Mouse (Mus musculus) intestine, postnatal 0 days (tissue): ENCODE measurements around the gene Tmem274. TPM values are rescaled to one million over a fixed set of nuclear protein-coding genes. Genes with fewer than 3 reads are reported as not detected.

Experiments used
- ATAC-seq: fragments of 200-750 bp; cut with Nextera tagmentation; 2 replicates; pipeline ENCODE4 v1.8.0; 2017; ENCODE audit warnings: mild to moderate bottlenecking, moderate TSS enrichment, moderate library complexity
- H3K27ac ChIP-seq: fragments of 300-500 bp; sonication (generic); 2 replicates; pipeline ENCODE4 v1.5.1; 2014; ENCODE audit warnings: mild to moderate bottlenecking, low read depth, low read length, moderate library complexity
- H3K27me3 ChIP-seq: fragments of 300-500 bp; sonication (generic); replicated peaks from 2 replicates; pipeline ENCODE4 v1.6.1; 2014; ENCODE audit warnings: low read length, mixed read lengths; ENCODE audit not compliant: control insufficient read depth, insufficient read depth
- H3K36me3 ChIP-seq: fragments of 300-500 bp; sonication (generic); 2 replicates; pipeline ENCODE4 v1.6.1; 2014; ENCODE audit warnings: mild to moderate bottlenecking, moderate library complexity; ENCODE audit not compliant: control insufficient read depth, insufficient read depth
- H3K4me1 ChIP-seq: fragments of 300-500 bp; sonication (generic); replicated peaks from 2 replicates; pipeline ENCODE4 v1.6.1; 2014; ENCODE audit warnings: antibody characterized with exemption, low read length, mixed read lengths; ENCODE audit not compliant: control insufficient read depth, insufficient read depth
- H3K4me2 ChIP-seq: fragments of 300-500 bp; sonication (generic); replicated peaks from 2 replicates; pipeline ENCODE4 v1.6.1; 2014; ENCODE audit warnings: low read depth, mild to moderate bottlenecking, moderate library complexity
- H3K4me3 ChIP-seq: fragments of 300-500 bp; sonication (generic); 2 replicates; pipeline ENCODE4 v1.5.1; 2014; ENCODE audit warnings: low read depth, low read length
- H3K9ac ChIP-seq: fragments of 300-500 bp; sonication (generic); 2 replicates; pipeline ENCODE4 v1.6.1; 2014; ENCODE audit warnings: mild to moderate bottlenecking, low read depth, low read length
- H3K9me3 ChIP-seq: fragments of 300-500 bp; sonication (generic); 2 replicates; pipeline ENCODE4 v1.6.1; 2016; ENCODE audit warnings: mixed run types; ENCODE audit not compliant: control insufficient read depth
- CTCF ChIP-seq: sonication (generic); IDR thresholded peaks from 2 replicates; pipeline ENCODE4 v1.5.1; 2016; ENCODE audit warnings: low read depth, mild to moderate bottlenecking, control low read depth, antibody characterized with exemption, moderate library complexity
- WGBS: fragments of 180-500 bp; shearing (Covaris S2); extraction: QIAGEN DNeasy Blood & Tissue Kit; methylation state at CpG from one replicate; pipeline ENCODE4 v1.1.7; 2014; 5-methylcytosine and 5-hydroxymethylcytosine counted together
- polyA plus RNA-seq: library from polyadenylated mRNA; unstranded; fragments of >200 nt; fragmentation: Nextera tagmentation; extraction: Ambion mirVana; gene quantifications from 2 replicates; pipeline ENCODE4 v1.2.1, GENCODE M21; 2015

Gene Tmem274
- polyA plus RNA-seq, 1 experiment from 2014 or later = not detected

DNA sequence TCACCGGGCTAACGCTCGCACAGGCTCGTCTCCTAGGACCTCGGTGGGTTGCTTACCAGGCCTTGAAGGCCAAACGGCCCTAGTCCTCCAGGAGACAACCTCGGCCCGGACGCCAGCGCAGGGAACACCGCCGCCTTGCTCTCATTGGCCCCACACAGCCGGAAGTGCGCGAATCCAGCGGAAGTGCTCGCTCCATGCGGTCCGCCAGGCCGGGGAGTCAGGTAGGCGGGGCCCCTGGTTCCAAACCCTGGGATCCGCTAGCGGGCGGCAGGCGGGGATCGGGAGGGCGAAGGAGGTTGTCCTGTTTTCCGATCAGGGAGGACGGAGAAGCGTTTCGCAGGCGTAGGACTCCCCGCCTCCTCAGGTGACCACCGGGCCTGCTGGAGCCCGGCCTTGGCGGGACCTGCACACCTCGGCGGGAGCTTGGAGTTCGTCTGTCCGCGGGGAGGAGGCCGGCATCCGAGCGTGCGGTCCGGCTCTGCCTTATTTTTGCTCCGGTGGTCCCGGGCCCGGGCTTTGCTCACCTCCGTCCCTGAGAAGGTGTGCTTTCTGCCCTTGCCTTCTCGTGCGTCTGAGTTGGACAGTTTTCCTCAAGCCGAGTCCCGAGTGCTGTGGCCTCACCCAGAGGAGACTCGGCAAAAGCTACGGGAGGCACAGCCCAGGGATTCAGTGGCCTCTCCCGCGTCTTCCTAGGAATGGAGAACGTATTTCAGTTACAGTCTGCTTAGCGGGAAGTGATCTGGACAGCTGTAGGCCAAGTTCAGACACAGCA lies 8.1 kb downstream of the Tmem274 start, which contains the start of the genes Nmnat1 and Lzic:
Gene Nmnat1 (minus strand): TSS at position 150 of the 772 bp plus-strand sequence.
Gene Lzic (plus strand): TSS at position 177 of the 772 bp plus-strand sequence.
- Histone ChIP-seq H3K36me3 (peaks cover 25% of the 10 kb centered on the region), H3K4me2 (peak within 1 kb of the TSS; percentile 76), H3K27ac (peak within 1 kb of the TSS; percentile 87), H3K4me3 (peak within 1 kb of the TSS; percentile 72), H3K9ac (peak within 1 kb of the TSS; percentile 53), H3K4me1 (peaks cover 6% of the 10 kb centered on the region), H3K27me3 (no peaks in the 10 kb centered on the region), H3K9me3 (no peaks in the 10 kb centered on the region)
- TF ChIP-seq CTCF = peak; percentile 44
- peak; percentile 89 for ATAC-seq
- under 1% methylated on average over 60 of the region's 60 CpGs for WGBS

DNA sequence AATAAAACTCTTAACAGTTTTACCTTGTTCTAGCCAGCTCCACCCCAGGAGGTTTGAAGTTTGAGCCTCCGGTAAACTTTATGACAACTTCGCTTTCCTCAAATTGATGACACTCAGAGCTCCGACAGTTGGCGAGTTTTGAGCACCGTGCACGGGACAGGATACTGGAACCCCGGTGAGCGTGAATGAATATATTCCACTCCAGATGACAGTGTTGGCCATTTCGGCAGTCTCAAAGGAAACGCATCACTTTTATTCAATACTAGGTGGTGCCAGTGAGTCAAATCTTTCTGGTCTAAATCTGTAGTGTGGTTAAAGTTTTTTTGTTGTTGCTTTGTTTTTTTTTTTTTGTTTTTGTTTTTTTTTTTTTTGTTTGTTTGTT lies 8.6 kb downstream of the Tmem274 start:
- no peak for ATAC-seq
- peak; percentile 65 for TF ChIP-seq CTCF
- H3K27me3 ChIP-seq = no peaks in the 10 kb centered on the region
- peaks cover 25% of the 10 kb centered on the region for H3K36me3 ChIP-seq
- peak overlapping the region; percentile 87 for H3K27ac ChIP-seq
- H3K9me3 ChIP-seq = no peaks in the 10 kb centered on the region
- under 1% methylated on average over 10 of the region's 10 CpGs for WGBS
- H3K4me2 ChIP-seq = peak overlapping the region; percentile 76
- peaks cover 6% of the 10 kb centered on the region for H3K4me1 ChIP-seq
- peak overlapping the region; percentile 72 for H3K4me3 ChIP-seq
- H3K9ac ChIP-seq = peak overlapping the region; percentile 53

DNA sequence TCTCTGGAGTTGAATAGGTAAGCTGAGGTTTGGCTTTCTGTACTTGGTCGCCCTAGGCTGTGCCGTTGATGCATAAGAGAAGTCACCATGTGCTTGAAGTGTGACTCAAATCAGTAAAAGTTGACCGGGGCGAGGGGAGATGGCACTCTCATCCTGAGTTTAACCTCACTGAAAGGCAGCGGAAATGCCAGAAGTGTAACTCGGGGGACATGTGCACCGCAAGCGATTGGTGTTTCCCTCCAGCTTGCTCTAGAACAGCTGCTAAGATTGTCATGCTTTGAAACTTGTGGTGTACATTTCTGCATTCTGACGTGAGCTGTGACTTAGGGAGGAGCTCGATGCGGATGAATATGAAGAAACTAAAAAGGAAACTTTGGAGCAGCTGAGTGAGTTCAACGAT lies 10.6 kb downstream of the Tmem274 start:
- no peak for ATAC-seq
- no peak overlapping the region for H3K27ac ChIP-seq
- TF ChIP-seq CTCF = no peak
- H3K36me3 ChIP-seq = peaks cover 34% of the 10 kb centered on the region
- no peak overlapping the region for H3K4me3 ChIP-seq
- WGBS = 89% methylated on average over 12 of the region's 12 CpGs
- H3K9ac ChIP-seq = no peak overlapping the region
- H3K4me1 ChIP-seq = peaks cover 6% of the 10 kb centered on the region
- no peaks in the 10 kb centered on the region for H3K27me3 ChIP-seq
- H3K9me3 ChIP-seq = no peaks in the 10 kb centered on the region
- no peak overlapping the region for H3K4me2 ChIP-seq

DNA sequence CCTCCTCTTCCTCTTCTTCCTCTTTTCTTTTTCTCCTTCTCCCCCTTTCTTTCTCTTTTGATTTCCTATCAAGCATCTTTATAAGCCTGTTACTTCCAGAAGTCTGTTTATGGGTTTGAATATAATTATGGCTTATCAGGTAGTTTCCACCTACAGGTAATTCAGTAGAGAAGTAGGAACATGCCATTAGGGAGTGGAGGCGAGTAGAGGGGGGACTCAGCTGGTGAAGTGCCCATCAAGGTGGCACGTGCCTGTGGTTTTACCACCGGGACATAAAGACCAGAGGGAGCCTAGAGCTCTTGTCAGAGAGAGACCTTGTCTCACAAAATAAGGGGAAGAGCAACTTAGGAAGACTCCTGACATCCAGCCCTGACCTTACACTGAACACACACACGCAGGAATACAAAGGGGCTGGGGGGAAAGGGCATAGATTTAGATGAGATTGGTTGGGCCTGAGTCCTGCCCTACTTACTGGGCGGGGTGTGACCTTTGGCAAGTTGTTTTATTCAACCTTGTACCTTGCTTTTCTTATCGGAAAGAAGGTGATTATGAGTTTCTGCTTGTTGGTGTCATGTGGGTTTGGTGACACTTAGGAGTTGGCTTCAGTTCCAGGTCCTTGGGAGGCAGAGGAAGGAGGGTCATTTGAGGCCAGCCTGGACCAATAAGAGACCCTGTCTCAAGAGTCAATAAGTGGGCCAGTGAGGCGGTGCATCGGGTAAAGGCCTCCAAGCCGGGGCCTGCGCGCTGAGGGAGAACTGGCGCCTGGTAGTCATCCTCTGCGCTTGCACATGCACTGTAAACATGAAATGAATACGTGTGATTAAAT lies 12.4 kb downstream of the Tmem274 start:
- TF ChIP-seq CTCF = no peak
- Histone ChIP-seq H3K36me3 (peaks cover 49% of the 10 kb centered on the region), H3K4me3 (no peak overlapping the region), H3K9me3 (no peaks in the 10 kb centered on the region), H3K27ac (peak overlapping the region; percentile 79), H3K4me1 (peaks cover 6% of the 10 kb centered on the region), H3K9ac (no peak overlapping the region), H3K4me2 (0 out of 2 replicates have a peak overlapping the region, but pooled peaks have one; percentile 9), H3K27me3 (no peaks in the 10 kb centered on the region)
- peak; percentile 82 for ATAC-seq
- 51% methylated on average over 14 of the region's 14 CpGs for WGBS

DNA sequence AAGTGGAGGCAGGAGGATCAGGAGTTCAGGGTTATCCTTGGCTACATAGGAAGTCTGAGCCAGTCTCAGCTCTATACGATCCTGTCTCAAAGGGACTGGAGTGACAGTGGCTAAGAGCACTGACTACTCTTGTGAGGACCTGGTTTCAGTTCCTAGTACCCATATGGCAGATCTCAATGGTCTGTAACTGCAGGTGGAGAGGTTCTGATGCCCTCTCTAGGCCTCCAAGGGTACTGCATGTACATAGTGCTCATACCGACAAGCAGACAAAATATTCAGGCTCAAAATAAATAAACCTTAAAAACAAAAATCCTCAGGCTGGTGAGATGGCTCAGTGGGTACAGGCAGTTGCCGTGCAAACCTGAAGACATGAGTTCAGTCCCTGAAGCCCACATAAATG lies 14.0 kb downstream of the Tmem274 start:
- Histone ChIP-seq H3K27me3 (no peaks in the 10 kb centered on the region), H3K4me2 (no peak overlapping the region), H3K9ac (no peak overlapping the region), H3K9me3 (no peaks in the 10 kb centered on the region), H3K4me1 (peaks cover 6% of the 10 kb centered on the region; the same call in 1 of the 2 replicates), H3K36me3 (peaks cover 62% of the 10 kb centered on the region), H3K27ac (peak overlapping the region; percentile 37; the same call in 1 of the 2 replicates), H3K4me3 (no peak overlapping the region)
- peak; percentile 57 for TF ChIP-seq CTCF
- 96% methylated on average over 3 of the region's 3 CpGs for WGBS
- no peak for ATAC-seq

DNA sequence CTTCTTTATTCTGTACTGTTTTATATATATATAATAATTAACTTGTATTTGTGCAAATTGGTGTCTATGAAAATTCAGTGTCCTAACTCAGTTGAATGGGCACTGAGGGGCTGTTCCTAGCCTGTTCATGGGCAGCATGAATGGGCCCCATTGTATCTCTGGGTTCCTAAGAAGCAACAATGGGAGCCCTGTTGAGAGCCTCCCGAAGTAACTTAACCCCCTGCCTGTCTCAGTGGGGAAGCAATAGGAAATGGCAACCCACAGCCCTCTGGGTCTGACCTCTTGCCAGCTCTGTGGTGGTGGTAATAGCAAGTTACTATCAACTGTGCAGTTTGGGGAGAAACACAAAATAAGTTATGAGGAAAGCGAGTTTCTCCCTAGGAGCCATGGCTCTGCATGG lies 19.4 kb downstream of the Tmem274 start:
- Histone ChIP-seq H3K27ac (no peak overlapping the region), H3K27me3 (no peaks in the 10 kb centered on the region), H3K9ac (no peak overlapping the region), H3K4me1 (no peaks in the 10 kb centered on the region), H3K4me3 (no peak overlapping the region), H3K4me2 (no peak overlapping the region), H3K9me3 (no peaks in the 10 kb centered on the region), H3K36me3 (peaks cover 55% of the 10 kb centered on the region)
- TF ChIP-seq CTCF = no peak
- ATAC-seq = no peak
- 73% methylated on average over 2 of the region's 2 CpGs for WGBS
